Mouse (Mus musculus): ENCODE results near the gene Arglu1.

DNA sequence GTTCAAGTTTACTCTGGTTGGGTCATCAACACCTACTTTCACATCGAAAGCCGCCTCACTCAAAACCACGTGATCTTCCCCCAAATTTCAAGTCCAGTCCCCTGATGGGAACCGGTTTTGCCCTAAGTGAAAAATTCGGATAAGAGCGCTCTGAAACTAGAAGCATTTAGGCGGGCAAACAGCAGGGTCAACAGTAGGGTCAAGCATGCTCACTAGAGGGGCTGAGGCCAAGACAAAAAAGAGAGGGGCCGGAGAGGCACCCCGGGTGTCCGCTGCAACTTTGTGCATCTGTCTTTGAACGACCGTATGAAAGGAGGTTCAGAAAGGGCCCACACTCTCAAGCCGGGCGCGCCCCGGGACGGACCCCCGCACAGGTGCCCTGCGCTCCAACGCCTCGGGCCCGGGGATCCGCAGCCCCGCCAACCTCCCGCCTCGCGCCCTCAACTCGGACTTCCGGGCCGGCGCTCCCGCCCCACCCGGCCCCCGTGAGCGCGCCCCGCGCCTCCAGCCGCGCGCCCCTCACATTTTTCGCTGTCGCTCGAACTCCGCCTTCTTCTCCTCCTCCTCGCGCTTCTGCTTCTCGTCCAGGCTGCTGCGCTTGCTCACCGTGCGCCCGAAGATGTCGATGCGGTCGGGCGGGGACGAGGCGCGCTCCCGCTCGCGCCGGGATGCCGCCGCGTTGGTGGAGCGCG, 721 bp downstream of the Arglu1 start:
- TF ChIP-seq EP300 (IDR thresholded peaks at IDR 0.05; ENCODE audit: insufficient read depth, low read depth, low read length), result no peak
- TF ChIP-seq CTCF (IDR thresholded peaks at IDR 0.05), result no peak
